Mouse (Mus musculus): ENCODE results near the gene Yipf2. TPM values are rescaled to one million over a fixed set of nuclear protein-coding genes. Genes with fewer than 3 reads are reported as not detected.
"Not testable (repeated sequence)": the region's sequence is repeated elsewhere in the genome, so short reads cannot be mapped to it uniquely, and the experiment has no call there.

Gene Yipf2
- total RNA-seq, 4 experiments from 2014 or later, result 33.2 to 52.0 (median 44.1) TPM

DNA sequence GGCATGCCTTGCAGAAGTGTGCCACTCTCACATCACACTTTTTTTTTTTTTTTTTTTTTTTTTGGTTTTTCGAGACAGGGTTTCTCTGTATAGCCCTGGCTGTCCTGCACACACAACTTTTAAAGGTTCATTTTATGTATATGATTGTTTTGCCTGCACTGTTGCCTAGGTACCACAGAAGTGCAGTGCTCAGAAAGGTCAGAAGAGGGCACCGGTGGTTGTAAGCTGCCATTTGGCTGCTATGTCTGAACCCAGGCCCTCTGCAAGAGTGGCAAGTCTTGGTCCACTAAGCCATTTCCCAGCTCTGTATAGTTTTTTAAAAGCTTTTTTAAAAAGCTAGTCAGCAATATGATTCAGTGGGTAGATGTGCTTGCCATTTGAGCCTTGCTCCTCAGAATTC is 5.6 kb upstream of the Yipf2 start:
- no peak for DNase-seq

DNA sequence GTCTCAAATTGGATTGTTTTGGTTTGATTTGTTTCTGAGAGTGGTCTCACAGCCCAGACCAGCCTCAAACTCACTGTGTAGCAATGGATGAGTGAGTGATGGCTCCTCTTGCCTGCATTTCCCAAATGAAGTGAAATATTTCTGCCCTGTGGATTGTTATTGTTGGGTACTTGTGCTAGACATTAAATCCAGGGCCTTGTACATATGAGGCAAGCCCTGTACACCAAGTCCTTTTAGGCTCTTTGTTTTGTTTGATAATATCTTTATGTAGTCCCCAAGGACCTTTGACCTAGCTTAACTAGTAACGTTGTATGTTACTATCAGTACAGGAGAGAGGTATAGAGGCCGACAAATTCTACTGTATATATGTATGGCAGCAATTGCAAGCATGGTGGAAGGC is 2.2 kb upstream of the Yipf2 start:
- no peak for DNase-seq

DNA sequence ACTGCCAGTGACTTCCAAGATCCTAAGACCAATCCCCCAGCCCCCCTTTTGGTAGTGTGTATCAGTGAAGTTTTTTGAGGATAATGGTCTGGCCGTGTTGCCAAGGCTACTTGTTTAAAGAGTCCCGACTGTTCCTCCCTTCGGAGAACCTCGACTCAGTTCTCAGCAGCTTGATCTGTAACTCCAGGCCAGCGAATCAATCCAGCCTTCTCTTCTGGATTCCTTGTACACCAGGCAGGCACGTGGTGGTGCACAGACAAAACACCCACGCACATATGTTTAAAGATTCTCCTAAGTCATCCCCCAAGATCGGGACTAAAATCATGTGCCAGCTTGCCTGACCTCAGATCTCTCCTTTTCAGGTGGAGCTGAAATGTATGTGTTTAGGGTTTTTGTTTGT is 1.7 kb upstream of the Yipf2 start:
- not testable (repeated sequence) for DNase-seq

DNA sequence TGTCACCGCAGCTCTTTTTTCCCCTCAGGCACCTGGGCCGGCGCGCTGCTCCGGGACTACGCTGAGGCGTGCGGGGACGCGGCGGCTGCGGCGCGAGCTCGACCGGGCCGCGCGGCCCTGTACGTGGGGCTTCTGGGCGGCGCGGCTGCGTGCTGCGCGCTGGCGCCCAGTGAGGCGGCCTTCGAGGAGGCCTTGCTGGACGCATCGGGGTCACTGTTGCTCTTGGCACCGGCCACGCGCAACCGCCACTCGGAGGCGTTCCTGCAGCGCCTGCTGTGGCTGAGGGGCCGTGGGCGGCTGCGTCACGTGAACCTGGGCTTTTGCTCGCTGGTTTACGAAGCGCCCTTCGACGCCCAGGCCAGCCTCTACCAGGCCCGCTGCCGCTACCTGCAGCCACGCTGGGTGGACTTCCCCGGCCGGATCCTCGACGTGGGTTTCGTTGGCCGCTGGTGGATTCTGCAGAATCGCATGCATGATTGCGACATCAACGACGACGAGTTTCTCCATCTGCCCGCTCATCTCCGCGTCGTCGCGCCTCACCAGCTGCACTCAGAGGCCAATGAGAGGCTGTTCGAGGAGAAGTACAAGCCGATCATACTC is 594 bp upstream of the Yipf2 start:
- DNase-seq, result peak; percentile 65

DNA sequence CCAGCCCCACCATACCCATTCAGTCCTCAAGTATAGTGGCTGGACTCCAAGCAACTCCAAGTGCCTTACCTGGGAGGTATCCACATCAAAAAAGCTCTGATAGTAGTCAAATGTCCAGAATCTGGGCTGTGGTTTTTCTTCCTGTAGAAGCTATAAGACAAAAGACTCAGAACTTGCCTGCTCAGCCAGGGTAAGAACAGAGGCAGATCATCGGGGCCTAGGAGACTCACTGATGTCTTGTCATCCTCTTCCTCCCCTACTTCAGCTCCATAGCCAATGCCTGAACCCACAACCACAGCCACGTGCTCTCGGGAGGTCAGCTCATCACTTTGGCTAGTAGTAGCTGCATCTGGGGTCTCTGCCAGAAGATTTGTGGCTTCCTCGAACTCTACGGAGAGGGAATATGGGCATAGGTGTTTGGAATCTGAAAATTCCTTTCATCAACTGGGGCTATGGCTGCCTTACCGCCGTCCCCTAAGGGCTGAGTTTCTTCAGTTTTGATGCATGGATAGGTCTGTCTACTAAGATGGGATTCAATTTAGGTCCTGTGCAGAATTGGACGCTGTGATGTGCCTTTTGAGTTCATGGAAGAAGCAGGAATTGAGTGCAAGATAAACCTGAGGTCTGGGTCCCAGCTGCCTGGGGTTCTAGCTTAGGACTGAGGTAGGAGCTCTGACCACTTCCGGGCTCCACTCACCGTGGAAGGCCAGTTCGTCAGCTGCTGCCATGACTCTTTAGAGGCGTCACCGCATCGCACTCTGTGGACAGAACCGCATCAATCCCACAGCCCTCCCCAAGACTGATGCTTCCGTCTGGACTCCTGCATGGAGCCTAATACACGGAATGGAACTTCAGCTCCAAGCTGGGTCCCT is 561 bp downstream of the Yipf2 start:
- DNase-seq, result no peak

DNA sequence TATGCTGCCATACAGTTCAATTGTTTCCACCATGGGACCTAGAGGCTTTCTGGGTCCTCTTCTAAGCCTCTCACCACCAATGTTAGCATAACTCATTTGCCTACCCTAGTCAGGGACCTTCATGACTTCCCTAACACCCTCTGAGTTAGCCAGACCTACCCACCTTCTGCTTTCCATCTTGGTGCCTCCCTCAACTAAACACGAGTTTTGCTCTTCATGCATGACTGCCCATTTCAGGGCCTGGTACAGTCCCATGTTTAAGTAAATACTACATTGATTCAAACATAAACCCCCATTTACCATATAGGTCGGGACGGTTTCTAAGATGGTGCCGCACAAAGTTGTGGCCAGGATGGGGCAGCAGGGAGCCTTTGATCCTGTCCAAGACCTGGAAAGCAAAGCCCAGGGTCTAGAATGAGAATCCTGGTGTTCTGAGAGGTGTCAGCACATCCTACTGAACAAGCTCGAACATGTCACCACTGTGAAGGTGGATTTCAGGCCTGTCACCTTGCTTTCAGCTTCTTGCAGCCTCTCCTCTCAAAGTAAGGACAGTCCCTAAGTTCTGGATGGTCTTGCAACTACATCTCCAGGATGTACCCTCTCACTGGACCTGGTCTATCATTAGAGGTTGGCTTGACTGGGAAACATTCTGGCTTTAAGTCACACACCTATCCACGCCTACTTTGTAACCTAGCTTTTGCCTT is 1.3 kb downstream of the Yipf2 start:
- no peak for DNase-seq

DNA sequence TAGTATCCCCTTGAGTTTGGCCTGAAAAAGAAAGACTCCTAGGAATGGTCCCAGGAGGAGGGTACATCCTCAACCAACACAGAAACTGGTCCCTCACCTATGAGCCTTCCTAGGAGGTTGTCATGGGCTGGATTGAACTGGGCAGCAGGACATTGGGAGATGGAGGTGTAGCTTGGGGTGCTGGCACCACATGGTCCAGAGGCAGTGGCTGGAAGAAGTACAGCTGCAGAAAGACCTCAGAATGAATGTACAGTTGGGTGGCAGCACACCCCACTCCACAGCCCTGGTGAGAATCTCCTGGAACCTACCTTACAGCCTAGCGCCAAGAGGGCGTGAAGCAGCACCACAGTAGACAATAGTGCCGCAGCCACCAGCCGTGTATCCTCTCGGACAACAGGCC is 3.1 kb downstream of the Yipf2 start:
- no peak for DNase-seq

DNA sequence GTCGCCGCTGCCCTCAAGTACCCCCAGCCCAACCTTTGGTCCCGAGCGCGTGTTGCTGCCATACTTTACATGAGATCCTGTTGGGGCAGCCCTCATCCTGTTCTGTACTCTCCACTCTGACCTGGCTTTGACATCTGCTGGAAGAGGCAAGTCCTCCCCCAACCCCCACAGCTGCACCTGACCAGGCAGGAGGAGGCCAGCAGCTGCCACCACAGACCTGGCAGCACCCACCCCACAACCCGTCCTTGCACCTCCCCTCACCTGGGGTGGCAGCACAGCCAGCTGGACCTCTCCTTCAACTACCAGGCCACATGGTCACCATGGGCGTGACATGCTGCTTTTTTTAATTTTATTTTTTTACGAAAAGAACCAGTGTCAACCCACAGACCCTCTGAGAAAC is 4.3 kb downstream of the Yipf2 start:
- no peak for DNase-seq

DNA sequence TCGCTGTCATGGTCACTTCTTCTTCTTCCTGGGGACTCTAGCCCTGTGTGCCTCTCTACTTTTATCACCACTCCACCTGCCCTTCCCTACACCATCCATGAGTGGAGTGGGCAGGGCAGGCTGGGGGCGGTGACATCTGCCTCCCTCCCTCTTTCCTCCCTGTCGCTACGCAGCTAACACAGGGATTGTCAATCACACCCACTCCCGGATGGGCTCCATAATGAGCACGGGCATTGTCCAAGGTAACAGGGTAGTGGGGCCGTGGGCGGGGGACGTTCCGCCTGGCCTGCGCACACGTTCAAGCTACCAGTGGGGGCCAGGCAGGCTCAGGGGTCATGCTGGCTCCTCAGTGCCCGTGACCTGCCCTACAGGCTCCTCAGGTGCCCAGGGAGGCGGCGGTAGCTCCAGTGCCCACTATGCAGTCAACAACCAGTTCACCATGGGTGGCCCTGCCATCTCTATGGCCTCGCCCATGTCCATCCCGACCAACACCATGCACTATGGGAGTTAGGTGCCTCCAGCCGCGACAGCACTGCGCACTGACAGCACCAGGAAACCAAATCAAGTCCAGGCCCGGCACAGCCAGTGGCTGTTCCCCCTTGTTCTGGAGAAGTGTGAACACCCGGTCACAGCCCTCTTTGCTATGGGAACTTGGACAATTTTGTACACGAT is 4.8 kb downstream of the Yipf2 start:
- DNase-seq, result no peak

DNA sequence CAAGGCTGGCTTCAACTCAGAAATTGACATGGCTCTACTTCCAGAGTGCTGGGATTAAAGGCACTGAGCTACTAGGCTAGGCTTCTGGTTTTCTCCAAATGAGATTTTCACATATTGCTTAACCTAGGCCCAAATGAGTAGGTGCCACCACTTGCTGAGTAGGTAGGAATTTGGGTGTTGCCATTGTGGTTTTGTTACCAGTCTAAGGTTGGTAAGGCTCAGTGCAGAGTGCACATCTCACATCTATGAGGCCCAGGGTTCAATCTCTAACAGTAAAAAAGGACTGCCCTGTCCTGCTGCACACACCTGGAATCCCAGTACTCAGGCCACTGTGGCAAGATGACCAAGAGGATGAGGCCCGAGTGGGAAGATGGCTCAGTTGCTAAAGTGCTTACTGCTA is 7.2 kb downstream of the Yipf2 start:
- no peak for DNase-seq

DNA sequence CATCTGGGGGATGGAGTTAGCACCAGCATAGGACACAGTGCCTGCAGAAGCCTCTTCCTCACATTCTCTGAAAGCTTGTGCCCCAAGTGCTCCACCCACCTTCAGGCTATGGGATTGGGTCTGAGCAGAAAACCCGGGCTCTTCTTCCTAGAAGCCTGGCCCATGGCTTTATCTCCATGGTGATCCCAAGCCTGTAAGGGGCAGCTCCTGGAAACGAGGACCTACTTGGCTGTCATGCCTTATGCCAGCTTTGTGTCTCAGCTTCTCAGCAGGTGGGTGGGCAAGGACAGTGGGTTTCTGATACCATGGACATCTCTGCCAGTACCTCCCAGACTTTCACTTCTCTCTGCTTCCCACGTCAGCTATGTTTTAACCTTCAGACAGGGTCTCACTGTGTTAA is 14.4 kb downstream of the Yipf2 start:
- no peak for DNase-seq

DNA sequence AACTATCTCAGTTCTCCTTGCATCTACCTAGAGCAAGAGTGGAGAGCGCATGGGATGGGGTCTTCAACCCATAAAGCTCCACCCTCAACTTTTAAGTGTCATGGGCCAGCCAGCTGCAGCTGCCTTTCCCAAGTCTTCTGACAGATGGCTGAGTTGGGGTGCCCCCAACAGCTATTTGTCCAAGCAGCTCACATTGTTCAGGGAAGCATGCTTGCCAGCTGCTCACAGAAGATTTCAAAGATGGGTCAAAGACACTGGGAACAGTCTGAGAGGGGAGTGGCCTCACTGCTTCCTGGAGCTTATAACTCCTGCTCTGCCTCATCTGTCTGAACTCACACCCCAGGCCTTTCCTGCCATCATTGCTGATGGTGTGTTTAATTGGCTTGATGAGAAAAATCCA is 16.3 kb downstream of the Yipf2 start:
- no peak for DNase-seq

DNA sequence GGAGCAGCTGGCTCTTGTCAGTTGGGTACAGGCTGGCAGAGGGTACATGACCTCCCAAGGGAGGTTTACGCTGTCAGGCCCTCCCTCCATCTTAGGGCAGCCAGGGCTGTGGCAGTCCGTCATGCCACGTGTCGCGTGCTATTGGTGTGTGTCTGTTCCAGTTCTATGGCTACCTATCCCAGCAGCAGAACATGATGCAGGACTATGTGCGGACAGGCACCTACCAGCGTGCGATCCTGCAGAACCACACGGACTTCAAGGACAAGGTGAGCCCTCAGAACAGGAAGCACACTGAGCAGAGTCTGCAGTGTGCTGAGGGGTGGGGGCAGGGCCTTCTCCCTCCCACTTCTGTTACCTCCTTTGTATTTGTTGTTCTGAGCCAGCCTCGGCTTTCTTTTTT is 17.4 kb downstream of the Yipf2 start:
- no peak for DNase-seq

DNA sequence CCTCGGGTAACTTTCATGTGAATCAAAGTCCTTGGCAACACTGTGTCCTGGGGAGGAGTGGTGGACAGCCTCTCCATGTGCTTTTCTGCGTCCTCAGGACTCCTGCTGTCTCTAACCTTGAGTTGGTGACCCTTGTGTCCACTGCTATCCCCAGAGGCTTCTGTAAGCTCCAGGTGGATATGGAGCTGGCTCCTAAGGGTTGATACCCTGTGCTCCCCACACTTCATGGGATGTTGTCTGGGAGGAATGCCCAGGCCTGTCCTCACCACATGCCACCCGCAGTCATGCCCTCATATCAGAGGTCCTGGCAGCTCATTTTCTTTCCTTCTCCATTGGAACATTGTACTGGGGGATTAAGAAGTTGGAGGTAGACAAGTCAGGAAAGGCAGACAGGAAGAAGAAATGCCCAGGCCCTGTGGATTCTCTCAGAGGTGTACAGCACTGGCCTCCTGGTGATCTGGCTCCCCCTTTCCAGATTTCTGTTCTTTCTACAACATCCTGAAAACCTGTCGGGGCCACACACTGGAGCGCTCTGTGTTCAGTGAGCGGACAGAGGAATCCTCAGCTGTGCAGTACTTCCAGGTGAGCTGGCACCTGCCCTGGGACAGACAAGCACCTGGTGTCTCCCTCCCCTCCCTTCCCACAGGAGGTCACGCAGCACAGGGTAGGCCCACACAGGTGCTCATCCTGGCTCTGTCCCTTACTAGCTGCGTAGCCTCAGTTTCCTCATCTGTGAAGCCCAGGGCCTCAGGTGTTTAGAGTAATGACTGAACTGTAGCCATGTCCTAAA is 18.4 kb downstream of the Yipf2 start:
- no peak for DNase-seq

DNA sequence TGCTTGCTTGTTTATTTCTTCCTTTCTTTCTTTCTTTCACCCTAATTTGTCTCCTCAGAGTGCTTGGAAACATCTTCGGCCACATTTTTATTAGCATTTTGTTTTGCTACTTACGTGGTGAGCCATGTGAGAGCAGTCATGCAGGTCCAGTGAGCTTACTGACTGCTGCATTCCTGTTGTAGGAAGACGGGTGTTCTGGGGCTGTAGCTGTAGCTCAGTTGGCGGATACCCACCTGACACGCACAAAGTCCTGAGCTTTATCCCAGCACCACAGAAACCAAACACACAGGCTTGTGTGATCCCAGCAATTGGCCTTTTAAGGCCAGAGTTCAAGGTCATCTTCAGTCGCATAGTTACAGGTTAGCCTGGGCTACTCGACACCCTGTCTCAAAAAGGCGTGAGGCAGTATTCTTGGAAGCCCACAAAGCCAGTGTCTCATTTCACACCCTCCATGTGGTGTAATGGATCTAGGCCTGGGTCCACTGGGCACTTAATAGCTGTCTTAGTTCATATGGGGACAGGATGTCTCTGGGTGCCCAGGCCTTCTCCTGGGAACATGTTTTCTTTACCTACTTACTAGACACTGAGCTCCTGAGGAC is 23.9 kb downstream of the Yipf2 start:
- no peak for DNase-seq

DNA sequence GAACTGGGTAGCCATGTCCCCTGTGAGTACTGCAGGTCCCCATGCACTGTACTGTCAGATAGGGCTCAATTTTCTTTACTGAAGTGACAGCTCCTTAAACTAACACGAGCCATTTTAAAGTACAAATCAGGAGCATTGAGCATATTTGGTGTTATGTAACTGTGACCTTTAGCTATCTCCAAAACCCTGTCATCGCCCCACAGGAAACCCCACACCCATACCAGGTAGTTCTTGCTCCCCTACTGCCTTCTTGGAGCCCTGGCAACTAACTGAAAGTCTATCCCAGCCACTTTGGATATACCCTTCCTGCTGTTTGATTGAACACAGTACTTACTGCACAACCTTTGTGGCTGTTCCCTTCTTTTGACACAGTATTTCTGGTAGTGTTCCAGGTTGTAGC is 25.6 kb downstream of the Yipf2 start:
- DNase-seq, result no peak

DNA sequence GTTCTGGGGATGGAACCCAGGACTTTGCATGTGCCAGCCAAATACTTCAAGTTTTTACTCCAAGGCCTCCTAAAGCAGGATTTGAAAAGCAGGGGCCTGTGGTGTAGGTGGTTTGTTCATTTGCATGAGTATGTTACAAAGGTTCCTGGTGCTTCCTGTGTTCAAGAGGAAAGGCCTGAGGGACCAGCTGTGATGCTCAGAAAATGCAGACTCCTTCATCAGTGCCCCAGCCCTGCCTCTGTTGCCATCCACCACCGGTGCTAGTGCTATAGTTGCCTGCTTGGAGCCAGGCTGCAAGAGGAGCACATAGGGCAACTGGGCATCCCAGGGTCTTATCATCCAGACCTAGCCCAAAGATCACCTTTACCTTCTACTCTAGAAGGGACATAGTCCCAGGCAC is 26.1 kb downstream of the Yipf2 start:
- DNase-seq, result no peak

DNA sequence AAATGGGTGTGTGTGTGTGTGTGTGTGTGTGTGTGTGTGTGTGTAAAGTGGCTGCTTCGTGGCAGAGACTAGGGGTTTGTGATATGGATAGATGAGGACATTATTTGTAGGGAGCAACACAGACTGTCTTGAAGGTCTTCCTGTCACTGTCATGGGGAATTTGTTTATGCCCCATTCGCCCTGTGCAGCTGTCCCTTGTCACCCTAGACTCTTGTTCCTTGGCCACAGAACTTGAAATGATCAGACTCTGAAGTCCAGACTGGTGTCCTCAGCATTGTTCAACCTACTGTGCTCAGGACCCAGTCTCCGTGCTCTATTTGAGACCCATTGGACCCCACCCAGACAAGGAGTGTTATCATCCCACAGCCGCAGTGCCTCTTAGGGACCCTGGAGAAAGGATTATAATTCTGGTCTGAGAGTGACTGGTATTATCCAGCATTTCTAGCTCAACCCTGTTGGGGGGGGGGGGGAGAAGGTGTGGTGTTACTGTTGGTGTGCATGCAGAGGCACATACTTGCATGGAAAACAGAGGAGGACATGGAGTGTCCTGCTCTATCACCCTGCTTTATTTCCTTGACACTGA is 27.5 kb downstream of the Yipf2 start:
- no peak for DNase-seq

DNA sequence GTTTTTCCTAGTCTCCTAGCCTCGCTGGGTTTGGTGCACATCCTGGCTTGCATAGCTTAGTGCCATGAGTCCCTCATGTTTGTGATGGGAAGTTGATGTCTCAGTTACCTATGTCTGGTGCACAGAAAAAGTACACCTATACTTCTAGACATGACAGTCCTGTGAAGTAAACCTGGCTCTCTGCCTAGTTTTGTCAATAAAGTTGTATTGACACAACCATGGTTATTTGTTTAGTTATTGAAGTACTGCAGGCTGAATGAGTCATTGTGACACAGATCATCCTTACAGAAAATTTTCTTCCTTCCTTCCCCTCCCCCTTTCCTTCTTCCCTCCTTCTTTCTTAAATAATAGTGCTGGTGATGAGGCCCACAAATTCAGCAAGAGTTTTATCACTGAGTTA is 28.2 kb downstream of the Yipf2 start:
- DNase-seq, result no peak

DNA sequence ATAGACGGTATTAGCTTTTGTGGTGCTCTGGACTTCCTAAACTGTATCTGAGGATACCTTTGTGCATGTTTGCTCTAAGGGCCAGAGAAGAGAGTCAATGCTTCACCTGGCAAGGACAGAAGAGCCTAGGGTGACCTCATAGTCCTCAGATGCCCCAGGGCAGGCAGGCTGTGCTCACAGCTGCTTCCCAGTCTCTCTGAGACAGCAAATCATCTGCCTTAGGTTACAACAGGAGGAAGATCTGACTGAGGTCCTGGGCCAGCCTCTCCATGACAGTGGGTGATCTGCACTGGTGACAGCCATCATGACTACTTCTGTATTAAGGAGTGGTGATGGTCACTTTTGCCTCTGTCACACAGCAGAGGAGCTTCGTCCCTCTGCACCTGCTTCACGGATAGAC is 33.5 kb downstream of the Yipf2 start:
- no peak for DNase-seq

DNA sequence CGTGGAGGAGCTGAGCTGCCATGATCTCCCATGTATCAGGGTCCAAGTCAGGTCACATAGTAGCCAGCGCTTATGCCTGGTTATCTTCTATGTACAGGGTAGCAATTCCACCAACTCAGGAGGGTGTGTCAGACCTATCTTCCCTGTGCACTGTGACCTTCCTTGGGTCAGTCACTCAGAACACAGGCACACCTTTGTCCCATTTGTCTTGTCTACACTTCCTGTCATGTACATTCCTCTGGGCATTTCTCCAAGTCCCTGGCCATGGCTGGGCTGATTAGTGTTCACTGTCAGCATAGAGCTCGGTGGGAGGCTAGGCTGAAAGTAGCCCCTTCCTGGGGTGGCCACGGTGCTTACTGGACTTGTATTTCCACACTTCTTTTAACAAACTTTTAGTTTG is 34.3 kb downstream of the Yipf2 start:
- peak; percentile 34 for DNase-seq

DNA sequence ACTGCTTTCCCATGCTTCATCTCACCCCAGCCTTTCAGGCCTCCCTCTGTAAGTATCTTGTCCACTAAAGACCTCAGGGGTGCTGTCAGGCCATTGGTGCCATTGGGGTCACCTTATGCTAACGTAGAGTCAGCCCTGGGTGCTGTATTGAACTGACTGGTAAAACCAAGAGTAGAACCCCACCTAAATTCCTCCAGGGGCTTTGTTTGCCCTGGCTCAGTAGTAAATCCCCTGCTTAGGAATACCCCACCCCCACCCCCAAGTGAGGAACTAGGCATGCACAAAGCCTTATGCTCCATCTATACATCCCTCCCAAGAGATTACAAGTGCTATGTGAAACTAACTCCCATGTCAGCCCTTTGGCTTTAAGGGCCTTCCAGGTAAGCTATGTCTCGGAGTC is 35.1 kb downstream of the Yipf2 start:
- DNase-seq, result no peak
